Comparison of ENCODE assay signal across 8 mouse cellular contexts in the genomic region with DNA sequence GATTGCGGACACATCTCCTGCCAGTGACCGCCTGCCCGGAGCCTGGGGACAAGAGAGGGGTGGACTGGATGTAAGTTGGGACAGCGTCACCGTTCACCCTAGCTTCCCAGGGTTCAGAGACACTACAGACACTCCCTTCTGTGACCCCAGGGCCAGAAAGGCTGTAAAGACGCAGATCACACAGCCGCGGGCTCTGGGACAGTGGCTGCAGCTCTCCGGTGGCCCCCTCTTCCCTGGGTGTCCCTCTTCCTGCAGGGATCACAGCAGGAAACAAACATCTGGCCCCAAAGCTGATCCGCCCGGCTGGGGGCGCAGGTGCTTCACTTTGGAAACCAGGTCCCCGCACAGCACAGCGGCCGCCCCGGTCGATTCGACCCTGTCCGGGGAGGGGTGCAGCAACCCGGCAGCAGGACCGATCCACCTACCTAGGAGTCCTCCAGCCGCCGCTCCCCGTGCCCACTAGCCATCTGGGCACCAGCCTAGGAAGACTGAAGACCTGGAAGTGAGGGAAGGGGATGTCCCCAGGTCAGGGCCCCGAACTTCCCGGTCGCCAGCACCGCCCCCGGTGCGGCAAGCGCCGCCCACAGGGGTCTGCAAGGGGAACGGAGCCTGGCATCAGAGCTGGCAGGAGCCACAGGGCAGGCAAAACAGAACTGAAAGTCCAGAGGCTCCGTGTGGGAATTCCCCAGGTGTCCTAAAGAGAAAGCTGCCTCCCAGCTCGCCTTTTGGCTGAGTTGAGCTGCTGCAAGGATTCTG. TPM values are rescaled to one million over a fixed set of nuclear protein-coding genes. Genes with fewer than 3 reads are reported as not detected.
A peak's percentile ranks its signal among the peaks of the same experiment; 100 is the strongest.
DNase-seq lines count a peak whose midpoint lies in the region; ATAC-seq and TF ChIP-seq lines count a peak whose summit lies in the region.

A gene (minus strand): TSS at position 673 of the 756 bp plus-strand sequence.

- intact Hi-C loops in left cerebral cortex, postnatal 4 days (cut with DNase I), result no loop called here

- no peaks in the 10 kb centered on the region; the same call in 1 of the 2 replicates for H3K36me3 ChIP-seq in E14TG2a.4 (ENCODE audit: insufficient read depth, low read length)
- no peaks in the 10 kb centered on the region for H3K36me3 ChIP-seq in hindbrain, embryonic 11.5 days (ENCODE audit: control insufficient read depth, insufficient read depth, low read length)

- peak; percentile 17; the same call in 1 of the 2 replicates for TF ChIP-seq CTCF in E14TG2a.4 (conservative IDR thresholded peaks at IDR 0.05; ENCODE audit: low read length)

- peak within 1 kb of the TSS; percentile 66 for H3K9ac ChIP-seq in hindbrain, embryonic 11.5 days (ENCODE audit: low read depth, low read length)

- no peak within 1 kb of the TSS for H3K27ac ChIP-seq in hindbrain, embryonic 11.5 days (ENCODE audit: low read depth, low read length)

- peaks cover 26% of the 10 kb centered on the region for H3K27me3 ChIP-seq in E14TG2a.4 (ENCODE audit: insufficient read depth, low read length)
- H3K27me3 ChIP-seq in hindbrain, embryonic 11.5 days (ENCODE audit: control insufficient read depth, insufficient read depth, low read length), result no peaks in the 10 kb centered on the region

- H3K4me3 ChIP-seq in E14TG2a.4 (replicated peaks; ENCODE audit: low read length), result peak within 1 kb of the TSS; percentile 87
- peak within 1 kb of the TSS; percentile 52 for H3K4me3 ChIP-seq in hindbrain, embryonic 11.5 days (ENCODE audit: low read depth, low read length)

- ATAC-seq in hindbrain, embryonic 11.5 days (ENCODE audit: low FRiP score), result peak; percentile 84
- peak; percentile 81 for ATAC-seq in megakaryocyte-erythroid progenitor cell, adult 5-6 weeks (replicated peaks; ENCODE audit: low FRiP score, low TSS enrichment, poor library complexity, severe bottlenecking)

- H3K4me2 ChIP-seq in hindbrain, embryonic 11.5 days (replicated peaks; ENCODE audit: low read depth, low read length), result peak within 1 kb of the TSS; percentile 83

- peak; percentile 51 to 71 for DNase-seq in adrenal gland, postnatal 4 days (ENCODE audit: low spot score in 2 of 2)
- DNase-seq in forelimb bud, embryonic 11.5 days (ENCODE audit: low read depth, low spot score), result peak; percentile 34
- peak; percentile 68 for DNase-seq in hindbrain, embryonic 11.5 days (ENCODE audit: low spot score)
- DNase-seq in left cerebral cortex, postnatal 4 days, result peak; percentile 30
- DNase-seq in right cerebral cortex, postnatal 10 days (ENCODE audit: low spot score in 2 of 2), result peak; percentile 32 to 47
- DNase-seq in urinary bladder, adult 2 months (ENCODE audit: low spot score), result peak; percentile 76

- WGBS in hindbrain, embryonic 11.5 days, result under 1% methylated on average over 35 of the region's 35 CpGs

- H3K4me1 ChIP-seq in E14TG2a.4 (replicated peaks; ENCODE audit: low read depth, low read length), result peaks cover 29% of the 10 kb centered on the region
- peaks cover 2% of the 10 kb centered on the region; the same call in 1 of the 2 replicates for H3K4me1 ChIP-seq in hindbrain, embryonic 11.5 days (replicated peaks; ENCODE audit: control insufficient read depth, insufficient read depth, low read length)

- no peaks in the 10 kb centered on the region for H3K9me3 ChIP-seq in E14TG2a.4 (ENCODE audit: low read length)
- H3K9me3 ChIP-seq in hindbrain, embryonic 11.5 days (ENCODE audit: control insufficient read depth, low read length), result no peaks in the 10 kb centered on the region

RNA-seq across cellular contexts. Expression of the gene that starts here (rescaled TPM):
- 1 to 10 TPM; 3.4 to 3.8 TPM for total RNA-seq in adrenal gland, postnatal 4 days (2021)
- polyA plus RNA-seq in hindbrain, embryonic 11.5 days (2014; fragmentation: Nextera tagmentation; extraction: Ambion mirVana), result 1.5 and 2.0 TPM in 2 replicates
- total RNA-seq in left cerebral cortex, postnatal 4 days (2021), result under 1 TPM; 0.44 to 0.60 TPM
- not detected in 2 replicates for total RNA-seq in megakaryocyte-erythroid progenitor cell, adult 5-6 weeks (2014; fragmentation: Nextera tagmentation)
- 0.19 and 0.88 TPM in 2 replicates for total RNA-seq in megakaryocyte-erythroid progenitor cell, adult 5-6 weeks (2017)
- 8.2 and 10.3 TPM in 2 replicates for polyA plus RNA-seq in urinary bladder, adult 2 months (2012; rRNA removed)

Comparison
In these comparisons a context has a peak if more than half of its experiments do, and no peak if none do; other contexts are left out.
1. Peak in DNase-seq in left cerebral cortex, postnatal 4 days; RNA of the gene not detected or under 1 TPM.
2. Peak in ATAC-seq in megakaryocyte-erythroid progenitor cell, adult 5-6 weeks; RNA of the gene not detected or under 1 TPM.